Mouse (Mus musculus) midbrain, postnatal 0 days (tissue): Measurements from ENCODE around the gene Kmt5b. TPM values are rescaled to one million over a fixed set of nuclear protein-coding genes. Genes with fewer than 3 reads are reported as not detected.

ENCODE experiments used
- ATAC-seq: fragments of 200-750 bp; cut with Nextera tagmentation; 2 replicates; pipeline ENCODE4 v1.8.0; 2017; ENCODE audit warnings: moderate number of reproducible peaks, mild to moderate bottlenecking, moderate TSS enrichment, moderate library complexity; ENCODE audit not compliant: low FRiP score
- DNase-seq: peaks from one replicate; pipeline ENCODE4 v3.0.0-alpha.2; 2015; ENCODE audit warnings: low spot score
- H3K27ac ChIP-seq: fragments of 300-500 bp; sonication (generic); 2 replicates; pipeline ENCODE4 v1.5.1; 2014; ENCODE audit warnings: low read depth, mild to moderate bottlenecking, low read length, mixed read lengths
- H3K27me3 ChIP-seq: fragments of 300-500 bp; sonication (generic); 2 replicates; pipeline ENCODE4 v1.6.1; 2014; ENCODE audit warnings: low read length, control low read depth, mixed read lengths; ENCODE audit not compliant: insufficient read depth
- H3K36me3 ChIP-seq: fragments of 300-500 bp; sonication (generic); 2 replicates; pipeline ENCODE4 v1.6.1; 2014; ENCODE audit warnings: low read length, control low read depth, mixed read lengths; ENCODE audit not compliant: insufficient read depth
- H3K4me1 ChIP-seq: fragments of 300-500 bp; sonication (generic); 2 replicates; pipeline ENCODE4 v1.6.1; 2014; ENCODE audit warnings: mild to moderate bottlenecking, control low read depth, antibody characterized with exemption, low read length, mixed read lengths; ENCODE audit not compliant: insufficient read depth
- H3K4me2 ChIP-seq: fragments of 300-500 bp; sonication (generic); 2 replicates; pipeline ENCODE4 v1.6.1; 2014; ENCODE audit warnings: low read depth, mild to moderate bottlenecking, low read length, mixed read lengths; ENCODE audit not compliant: poor library complexity, severe bottlenecking
- H3K4me3 ChIP-seq: fragments of 300-500 bp; sonication (generic); 2 replicates; pipeline ENCODE4 v1.5.1; 2014; ENCODE audit warnings: low read depth, mild to moderate bottlenecking, low read length, moderate library complexity
- H3K9ac ChIP-seq: fragments of 300-500 bp; sonication (generic); replicated peaks from 2 replicates; pipeline ENCODE4 v1.6.1; 2014; ENCODE audit warnings: mild to moderate bottlenecking, low read length, moderate library complexity, mixed read lengths; ENCODE audit not compliant: poor library complexity, severe bottlenecking
- H3K9me3 ChIP-seq: fragments of 300-500 bp; sonication (generic); 2 replicates; pipeline ENCODE4 v1.6.1; 2016; ENCODE audit warnings: low read length, control low read depth
- CTCF ChIP-seq: IDR thresholded peaks from 2 replicates; pipeline ENCODE4 v1.5.1; 2016; ENCODE audit warnings: antibody characterized with exemption, mild to moderate bottlenecking
- WGBS: fragments of 180-500 bp; shearing (Covaris S2); extraction: QIAGEN DNeasy Blood & Tissue Kit; methylation state at CpG from one replicate; pipeline ENCODE4 v1.1.7; 2014; 5-methylcytosine and 5-hydroxymethylcytosine counted together
- polyA plus RNA-seq: library from polyadenylated mRNA; unstranded; fragments of >200 nt; fragmentation: Nextera tagmentation; extraction: Ambion mirVana; gene quantifications from 2 replicates; pipeline ENCODE4 v1.2.1, GENCODE M21; 2015
- total RNA-seq: library from RNA; depleted of rRNA; stranded (reverse); fragments of >200 nt; gene quantifications from 2 replicates; pipeline ENCODE4 v1.2.3, GENCODE M21; 2014; rRNA removed

Gene Kmt5b
- total RNA-seq (64.0 and 98.6 TPM in 2 replicates), polyA plus RNA-seq (35.6 and 41.4 TPM in 2 replicates)

DNA sequence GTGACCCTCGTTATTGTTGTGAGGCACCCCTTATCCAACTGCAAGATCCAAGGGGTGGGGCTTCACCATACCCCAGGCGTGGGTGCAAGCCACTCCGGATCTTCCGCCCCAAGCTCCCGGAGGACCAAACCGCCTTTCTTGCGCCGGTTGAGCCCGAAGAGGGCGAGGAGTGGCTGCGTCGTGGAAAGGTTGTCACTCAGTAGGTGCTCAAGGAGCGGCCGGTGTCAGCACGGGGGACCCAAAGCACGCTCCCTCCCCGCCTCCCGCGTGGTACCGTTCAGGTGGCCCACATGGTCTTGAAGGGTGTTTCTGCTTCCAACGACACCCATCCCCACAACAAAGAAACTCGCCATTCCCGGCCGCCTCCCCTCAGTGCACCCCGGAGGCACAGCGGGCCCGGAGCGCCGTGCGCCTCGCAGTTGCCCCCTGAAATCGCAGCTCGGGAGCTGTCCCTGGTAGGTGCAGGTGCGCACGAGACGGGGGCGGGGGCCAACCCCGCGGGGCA lies at the start of gene Kmt5b:
Gene Kmt5b (plus strand): TSS at position 146 of the 505 bp plus-strand sequence.
- Histone ChIP-seq H3K36me3 (no peaks in the 10 kb centered on the region), H3K4me3 (peak within 1 kb of the TSS; percentile 93), H3K9me3 (no peaks in the 10 kb centered on the region), H3K27me3 (no peaks in the 10 kb centered on the region), H3K4me2 (peak within 1 kb of the TSS; percentile 85), H3K4me1 (peaks cover 12% of the 10 kb centered on the region), H3K27ac (peak within 1 kb of the TSS; percentile 100), H3K9ac (peak within 1 kb of the TSS; percentile 98)
- peak; percentile 39 for ATAC-seq
- 3% methylated on average over 38 of the region's 39 CpGs for WGBS
- no peak for TF ChIP-seq CTCF
- peak; percentile 53 for DNase-seq

DNA sequence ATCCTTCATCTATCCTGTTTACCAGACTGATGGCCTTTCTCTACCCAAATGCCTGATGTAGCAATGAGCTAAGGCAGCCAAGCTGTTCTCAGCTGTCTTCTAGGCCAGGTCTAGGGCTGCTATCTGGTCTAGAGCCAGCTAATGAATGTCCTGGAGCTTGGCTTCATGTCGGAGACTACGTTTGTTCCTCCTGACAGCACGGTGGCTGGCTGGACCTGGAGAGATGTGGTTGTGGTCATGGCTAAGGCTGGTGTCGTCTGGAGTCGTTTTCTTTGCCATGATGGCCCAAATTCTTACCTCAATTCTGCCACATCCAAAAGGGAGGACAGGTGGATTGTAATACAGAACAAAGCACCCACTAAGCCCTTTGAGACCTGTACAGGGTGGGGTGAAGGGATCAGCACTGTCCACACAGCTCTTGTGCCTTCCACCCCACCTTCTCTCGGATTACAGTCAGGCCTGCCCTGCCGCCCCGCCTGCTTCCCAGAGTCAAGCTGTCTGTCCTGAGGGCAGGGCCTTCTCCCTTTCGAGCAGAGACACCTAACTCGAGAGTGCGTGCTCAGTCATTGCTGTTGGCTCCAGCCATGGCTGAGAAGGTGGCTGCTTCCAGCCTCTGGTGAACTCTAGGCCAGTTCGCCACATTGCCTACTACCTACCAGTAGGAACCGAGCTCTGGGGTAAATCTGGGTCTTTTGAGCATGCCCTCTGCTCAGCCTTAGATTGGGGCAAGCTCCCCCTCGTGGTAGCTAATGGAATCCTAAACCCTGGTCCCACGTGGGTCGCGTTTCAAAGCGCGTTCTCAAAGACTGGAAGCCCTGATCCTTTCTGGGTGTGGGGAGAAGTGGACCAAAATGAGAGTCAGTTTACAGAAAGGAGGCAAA lies 48.5 kb upstream of the Kmt5b start:
- Histone ChIP-seq H3K4me1 (no peaks in the 10 kb centered on the region), H3K9me3 (no peaks in the 10 kb centered on the region), H3K9ac (peak overlapping the region; percentile 48; the same call in 1 of the 2 replicates), H3K4me2 (peak overlapping the region; percentile 86), H3K4me3 (peak overlapping the region; percentile 37), H3K27ac (no peak overlapping the region), H3K36me3 (peaks cover 35% of the 10 kb centered on the region), H3K27me3 (no peaks in the 10 kb centered on the region)
- TF ChIP-seq CTCF = peak; percentile 74
- whole genome bisulfite sequencing = 43% methylated on average over 19 of the region's 19 CpGs
- peak; percentile 76 for DNase-seq
- peak; percentile 74 for ATAC-seq

DNA sequence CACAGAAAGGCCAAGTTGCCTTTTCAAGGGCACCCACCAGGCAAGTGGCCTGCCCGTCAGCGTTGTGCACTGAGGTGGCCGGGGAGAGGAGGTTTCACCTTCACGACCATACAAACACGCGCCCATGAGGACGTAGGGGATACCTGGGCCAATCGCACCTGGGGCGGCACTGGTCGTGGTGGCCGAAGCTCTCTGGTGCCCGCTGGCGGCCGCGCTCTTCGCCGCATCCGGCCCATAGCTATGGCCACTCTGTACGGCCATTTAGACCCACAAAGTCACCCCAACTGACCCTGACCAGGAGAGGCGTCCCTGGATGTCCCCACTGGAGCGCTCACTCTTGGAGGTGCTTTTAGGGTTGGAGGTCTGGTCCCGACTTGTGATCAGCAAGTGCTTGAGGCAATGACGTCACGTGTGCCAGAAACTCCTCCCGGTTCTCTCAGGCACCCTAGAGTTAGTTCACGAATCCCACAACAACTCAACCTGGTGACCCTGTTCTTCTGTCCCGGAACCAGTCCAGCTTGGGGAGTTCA lies 47.8 kb upstream of the Kmt5b start:
- H3K4me2 ChIP-seq = peak overlapping the region; percentile 86
- peak; percentile 42 for TF ChIP-seq CTCF
- H3K9ac ChIP-seq = peak overlapping the region; percentile 48; the same call in 1 of the 2 replicates
- 2% methylated on average over 27 of the region's 27 CpGs for WGBS
- DNase-seq (peak; percentile 40), ATAC-seq (0 out of 2 replicates have a peak, but pooled peaks have one; percentile 53)
- no peak overlapping the region for H3K27ac ChIP-seq
- H3K27me3 ChIP-seq = no peaks in the 10 kb centered on the region
- H3K4me1 ChIP-seq = no peaks in the 10 kb centered on the region
- peaks cover 31% of the 10 kb centered on the region for H3K36me3 ChIP-seq
- peak overlapping the region; percentile 37 for H3K4me3 ChIP-seq
- H3K9me3 ChIP-seq = no peaks in the 10 kb centered on the region

DNA sequence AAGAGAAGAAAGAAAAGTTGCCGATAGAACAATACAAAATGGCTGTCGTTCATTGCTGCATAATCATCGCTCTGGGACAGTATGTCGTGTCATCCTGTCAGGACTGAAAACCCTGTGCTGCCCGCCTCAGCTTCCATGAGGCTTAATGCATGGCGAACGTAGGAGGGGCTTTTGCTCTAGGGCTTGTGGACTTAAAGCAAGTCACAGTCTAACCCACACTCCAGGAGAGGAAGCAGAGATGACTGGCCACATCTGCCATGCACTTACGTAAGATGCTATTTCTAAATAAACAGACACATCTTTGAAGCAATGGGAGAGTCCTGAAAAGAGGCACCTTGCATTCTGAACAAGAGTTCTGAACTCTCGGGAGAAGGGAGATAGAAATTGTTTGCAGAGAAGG lies 44.1 kb upstream of the Kmt5b start:
- no peaks in the 10 kb centered on the region for H3K4me1 ChIP-seq
- no peak overlapping the region for H3K4me3 ChIP-seq
- no peaks in the 10 kb centered on the region for H3K9me3 ChIP-seq
- no peaks in the 10 kb centered on the region for H3K27me3 ChIP-seq
- DNase-seq (no peak), ATAC-seq (no peak)
- no peak overlapping the region for H3K4me2 ChIP-seq
- H3K36me3 ChIP-seq = no peaks in the 10 kb centered on the region
- TF ChIP-seq CTCF = no peak
- WGBS = 93% methylated on average over 9 of the region's 9 CpGs
- no peak overlapping the region for H3K9ac ChIP-seq
- H3K27ac ChIP-seq = no peak overlapping the region

GRCm38 (mm10) chr19:3723904-3724303 lies 43.3 kb upstream of the Kmt5b start:
- no peak overlapping the region for H3K27ac ChIP-seq
- no peaks in the 10 kb centered on the region for H3K36me3 ChIP-seq
- H3K27me3 ChIP-seq = no peaks in the 10 kb centered on the region
- no peaks in the 10 kb centered on the region for H3K4me1 ChIP-seq
- H3K9ac ChIP-seq = no peak overlapping the region
- 79% methylated on average over 4 of the region's 4 CpGs for WGBS
- no peak overlapping the region for H3K4me2 ChIP-seq
- H3K9me3 ChIP-seq = no peaks in the 10 kb centered on the region
- no peak for ATAC-seq
- no peak for DNase-seq
- no peak overlapping the region for H3K4me3 ChIP-seq
- TF ChIP-seq CTCF = peak; percentile 64

GRCm38 (mm10) chr19:3724779-3725178 lies 42.4 kb upstream of the Kmt5b start:
- WGBS = 35% methylated on average over 1 of the region's 1 CpGs

More at GRCm38 (mm10) chr19:3724779-3725178, 42.4 kb upstream of the Kmt5b start:
- Histone ChIP-seq H3K36me3 (no peaks in the 10 kb centered on the region), H3K9ac (no peak overlapping the region), H3K4me1 (no peaks in the 10 kb centered on the region), H3K27me3 (no peaks in the 10 kb centered on the region), H3K4me3 (no peak overlapping the region), H3K27ac (no peak overlapping the region), H3K4me2 (no peak overlapping the region), H3K9me3 (no peaks in the 10 kb centered on the region)
- ATAC-seq (no peak), DNase-seq (peak; percentile 70)
- peak; percentile 80 for TF ChIP-seq CTCF
